23 mouse cellular contexts compared by ENCODE assay signal in genomic region chr5:73625505-73625904, GRCm38 (mm10). TPM values are rescaled to one million over a fixed set of nuclear protein-coding genes. Genes with fewer than 3 reads are reported as not detected.
"Had no signal": no experiment of that assay in that cellular context is flagged by ENCODE, and none has a peak within 500 bp of the region (broad histone marks: within the 10 kb centered on the region; RNA-seq: fewer than 3 reads in every experiment).

No protein-coding gene starts in this region.

- DNase-seq: liver, postnatal 0 days; lung, adult 2 months; lung, postnatal 14 days; lung, postnatal 36 days; right cerebral cortex, postnatal 14 days; thymus, adult 2 months; thymus, postnatal 25 days; thymus, postnatal 4 days had no signal

- H3K4me1 ChIP-seq: lung, embryonic 15.5 days; midbrain, embryonic 13.5 days; midbrain, embryonic 15.5 days; neural tube, embryonic 12.5 days; stomach, embryonic 15.5 days had no signal

- H3K9me3 ChIP-seq: lung, embryonic 15.5 days; megakaryocyte, embryonic 14.5 days; midbrain, embryonic 13.5 days; midbrain, embryonic 15.5 days; neural tube, embryonic 12.5 days; stomach, embryonic 15.5 days had no signal

- ATAC-seq: liver, postnatal 0 days; lung, postnatal 0 days; midbrain, embryonic 13.5 days; midbrain, embryonic 15.5 days had no signal

- H3K4me2 ChIP-seq: lung, embryonic 15.5 days; midbrain, embryonic 11.5 days; midbrain, embryonic 13.5 days; midbrain, embryonic 15.5 days; neural tube, embryonic 12.5 days; stomach, embryonic 15.5 days had no signal

- H3K4me3 ChIP-seq: lung, embryonic 15.5 days; megakaryocyte, embryonic 14.5 days; midbrain, embryonic 13.5 days; midbrain, embryonic 15.5 days; neural tube, embryonic 12.5 days; stomach, embryonic 15.5 days had no signal

- H3K27ac ChIP-seq: lung, embryonic 15.5 days; macrophage; midbrain, embryonic 13.5 days; midbrain, embryonic 15.5 days; neural tube, embryonic 12.5 days; stomach, embryonic 15.5 days; stomach, postnatal 0 days had no signal

- H3K27me3 ChIP-seq: lung, embryonic 15.5 days; midbrain, embryonic 13.5 days; midbrain, embryonic 15.5 days; neural tube, embryonic 12.5 days; stomach, embryonic 15.5 days had no signal

- H3K36me3 ChIP-seq: lung, embryonic 15.5 days; midbrain, embryonic 13.5 days; midbrain, embryonic 15.5 days; neural tube, embryonic 12.5 days; stomach, embryonic 15.5 days had no signal

- H3K9ac ChIP-seq: liver, postnatal 0 days; lung, embryonic 15.5 days; midbrain, embryonic 13.5 days; midbrain, embryonic 15.5 days; neural tube, embryonic 12.5 days; stomach, embryonic 15.5 days had no signal

RNA-seq across cellular contexts. Expression of gene Lrrc66, which starts 6.8 kb away (rescaled TPM):
- total RNA-seq: midbrain, postnatal 0 days; monocyte, adult 5-6 weeks; neutrophil, adult 5-6 weeks had no signal
- polyA plus RNA-seq: liver, postnatal 0 days; lung, adult 2 months; midbrain, embryonic 13.5 days; midbrain, embryonic 15.5 days; midbrain, postnatal 0 days; neural tube, embryonic 12.5 days; neural tube, embryonic 14.5 days; spleen, adult 2 months had no signal

RNA-seq across cellular contexts. Expression of gene Spata18, which starts 25.7 kb away (rescaled TPM):
- total RNA-seq: neutrophil, adult 5-6 weeks had no signal
- polyA plus RNA-seq: liver, postnatal 0 days; macrophage; neural tube, embryonic 12.5 days; spleen, adult 2 months had no signal
